Mouse (Mus musculus) c-Kit-positive CD71-negative TER-119-negative erythroid progenitor cells, embryonic 14.5 days (primary cell): Measurements from ENCODE around the gene Gpatch2.

Experiments used
- DNase-seq: peaks from one replicate; pipeline ENCODE4 v3.0.0-alpha.2; 2013; ENCODE audit warnings: low read depth

The Gpatch2 gene

GRCm38 (mm10) chr1:187307335-187307734, 92.0 kb downstream of the Gpatch2 start:
- DNase-seq: no peak

- no peak for DNase-seq
Observed at GRCm38 (mm10) chr1:187308523-187308922, 93.2 kb downstream of the Gpatch2 start.

GRCm38 (mm10) chr1:187311122-187311521, 95.8 kb downstream of the Gpatch2 start:
- no peak for DNase-seq

GRCm38 (mm10) chr1:187313323-187313722, 98.0 kb downstream of the Gpatch2 start:
- no peak for DNase-seq

- DNase-seq: no peak
Observed at GRCm38 (mm10) chr1:187313763-187314162, 98.5 kb downstream of the Gpatch2 start.

- no peak for DNase-seq
Observed at GRCm38 (mm10) chr1:187314516-187314915, 99.2 kb downstream of the Gpatch2 start.

GRCm38 (mm10) chr1:187315821-187316220, 100.5 kb downstream of the Gpatch2 start:
- DNase-seq: no peak

- DNase-seq: no peak
Observed at GRCm38 (mm10) chr1:187316555-187316954, 101.2 kb downstream of the Gpatch2 start.

- DNase-seq: no peak
Observed at GRCm38 (mm10) chr1:187321814-187322213, 106.5 kb downstream of the Gpatch2 start.

GRCm38 (mm10) chr1:187322505-187323208, 107.3 kb downstream of the Gpatch2 start:
- DNase-seq: no peak

GRCm38 (mm10) chr1:187323209-187323589, 107.9 kb downstream of the Gpatch2 start:
- no peak for DNase-seq

- no peak for DNase-seq
Observed at GRCm38 (mm10) chr1:187342551-187342950, 127.2 kb downstream of the Gpatch2 start.

- no peak for DNase-seq
Observed at GRCm38 (mm10) chr1:187345156-187345555, 129.8 kb downstream of the Gpatch2 start.

GRCm38 (mm10) chr1:187346923-187347322, 131.6 kb downstream of the Gpatch2 start:
- DNase-seq: no peak

- DNase-seq: no peak
Observed at GRCm38 (mm10) chr1:187347606-187348005, 132.3 kb downstream of the Gpatch2 start.

GRCm38 (mm10) chr1:187348053-187348820, 132.9 kb downstream of the Gpatch2 start:
- no peak for DNase-seq

GRCm38 (mm10) chr1:187348859-187349258, 133.6 kb downstream of the Gpatch2 start:
- no peak for DNase-seq

GRCm38 (mm10) chr1:187356169-187356568, 140.9 kb downstream of the Gpatch2 start:
- DNase-seq: no peak

- no peak for DNase-seq
Observed at GRCm38 (mm10) chr1:187356904-187357303, 141.6 kb downstream of the Gpatch2 start.

GRCm38 (mm10) chr1:187360240-187360639, 144.9 kb downstream of the Gpatch2 start:
- no peak for DNase-seq

- DNase-seq: no peak
Observed at GRCm38 (mm10) chr1:187362536-187362935, 147.2 kb downstream of the Gpatch2 start.

GRCm38 (mm10) chr1:187365424-187365823, 150.1 kb downstream of the Gpatch2 start:
- DNase-seq: no peak

GRCm38 (mm10) chr1:187366806-187367205, 151.5 kb downstream of the Gpatch2 start:
- DNase-seq: no peak
